Mouse (Mus musculus) G1E (cell line): ENCODE measurements at regions not wholly inside any gene's neighbourhood (a gene's known extent, or its start where the extent isn't known, plus 50 kb on each side); places are given as distances from the start of the nearest gene placed in this dataset.

Source experiments
- CTCF ChIP-seq: IDR thresholded peaks from 2 replicates; pipeline ENCODE4 v1.5.1; 2012; ENCODE audit warnings: low read depth, low read length, inconsistent platforms, mixed read lengths
- GATA1 ChIP-seq: IDR thresholded peaks from 2 replicates; pipeline ENCODE4 v1.6.1; 2012; ENCODE audit warnings: borderline replicate concordance, low read length, inconsistent platforms, mixed read lengths
- POLR2AphosphoS5 ChIP-seq: IDR thresholded peaks from 2 replicates; pipeline ENCODE4 v1.6.1; 2012; ENCODE audit warnings: low read depth, low read length, inconsistent platforms; ENCODE audit not compliant: insufficient replicate concordance
- TAL1 ChIP-seq: conservative IDR thresholded peaks from 2 replicates; pipeline ENCODE4 v1.6.1; 2012; ENCODE audit warnings: low read depth, low read length, inconsistent platforms, mixed read lengths

DNA sequence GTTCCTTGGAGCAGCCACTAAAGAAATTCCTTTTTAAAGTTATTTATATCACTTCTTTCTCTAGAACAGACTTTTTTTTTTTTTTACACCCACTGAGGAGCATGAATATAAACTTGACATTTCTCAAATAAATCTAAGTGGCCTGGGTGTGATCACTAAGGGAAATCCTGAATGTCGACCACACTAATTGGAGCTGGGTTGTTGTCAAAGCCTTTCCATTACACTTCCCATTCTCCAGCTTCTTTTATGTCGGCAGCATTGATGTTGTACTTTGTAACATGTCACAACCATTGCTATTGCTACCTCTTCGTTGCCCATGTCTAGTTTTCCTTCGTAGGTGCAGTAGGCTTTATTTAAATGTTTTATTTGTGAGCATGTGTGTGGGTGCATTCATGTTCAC, 77.1 kb upstream of the Phactr1 start:
- no peak for TF ChIP-seq CTCF
- no peak for TF ChIP-seq POLR2AphosphoS5
- TF ChIP-seq GATA1: no peak
- no peak for TF ChIP-seq TAL1
